Mouse (Mus musculus) naive thymus-derived CD4-positive, alpha-beta T cell, adult 2 months (primary cell): ENCODE measurements around the gene Rars.
"Not testable (repeated sequence)": the region's sequence is repeated elsewhere in the genome, so short reads cannot be mapped to it uniquely, and the experiment has no call there.

ENCODE experiments used
- DNase-seq: peaks from one replicate; pipeline ENCODE4 v3.0.0-alpha.2; 2011; ENCODE audit warnings: low read depth

Rars gene

DNA sequence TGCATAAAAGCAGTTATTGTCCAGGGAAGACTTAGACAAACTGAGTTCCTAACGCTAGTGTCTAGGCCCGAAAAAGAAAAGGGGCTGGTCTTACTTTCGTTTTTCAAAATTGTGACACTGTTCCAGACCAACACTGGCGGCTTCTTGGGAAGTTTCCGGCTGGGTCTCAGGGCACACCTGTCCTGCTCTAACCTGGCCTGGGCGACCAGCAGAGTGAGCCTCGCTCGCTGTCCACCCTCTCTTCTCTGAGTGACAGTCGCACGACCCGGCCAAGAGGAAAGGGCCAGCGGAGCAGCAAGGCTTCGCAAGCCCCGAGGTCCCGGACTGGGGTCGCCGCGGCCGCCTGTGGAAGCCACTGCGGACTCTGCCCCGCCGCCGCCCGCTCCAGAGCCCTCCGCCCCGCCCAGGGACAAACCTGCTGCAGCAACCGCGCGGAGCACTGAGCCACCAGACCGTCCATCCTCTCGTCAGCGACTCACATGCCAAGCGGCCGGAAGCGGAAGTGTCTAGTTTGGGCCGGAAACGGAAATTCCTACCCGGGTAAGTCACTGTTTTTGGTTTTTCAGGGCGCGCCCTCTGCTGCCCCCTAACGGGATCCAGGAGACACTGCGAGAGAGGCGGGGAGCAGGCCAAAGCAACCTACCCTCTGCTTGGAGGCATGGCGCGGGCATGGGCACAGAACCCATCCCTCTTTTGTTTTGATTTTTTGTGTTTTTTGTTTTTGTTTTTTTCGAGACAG lies at the start of gene Rars:
Gene Rars, minus strand, starts transcription at position 485 of the 739 bp plus-strand sequence.
- peak; percentile 96 for DNase-seq

DNA sequence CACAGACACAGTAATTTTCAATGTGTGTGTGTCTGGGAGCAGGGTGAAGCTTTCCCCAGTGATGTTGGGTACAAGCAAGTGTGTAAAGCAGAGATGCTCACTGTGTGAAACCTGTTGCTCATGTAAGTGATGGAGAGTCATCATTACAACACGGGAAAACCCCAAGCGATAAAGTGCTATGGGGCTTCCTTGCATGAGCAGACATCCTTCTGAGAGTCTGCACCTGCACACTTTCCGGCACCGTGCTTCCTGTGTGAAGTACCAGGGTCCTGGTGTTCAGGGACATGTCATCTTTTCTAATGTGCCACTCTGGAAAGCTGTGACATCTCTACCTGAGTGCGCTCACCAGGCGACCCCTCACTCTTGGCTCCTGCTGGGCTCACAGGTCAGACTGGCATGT lies 48.5 kb upstream of the Rars start:
- no peak for DNase-seq

DNA sequence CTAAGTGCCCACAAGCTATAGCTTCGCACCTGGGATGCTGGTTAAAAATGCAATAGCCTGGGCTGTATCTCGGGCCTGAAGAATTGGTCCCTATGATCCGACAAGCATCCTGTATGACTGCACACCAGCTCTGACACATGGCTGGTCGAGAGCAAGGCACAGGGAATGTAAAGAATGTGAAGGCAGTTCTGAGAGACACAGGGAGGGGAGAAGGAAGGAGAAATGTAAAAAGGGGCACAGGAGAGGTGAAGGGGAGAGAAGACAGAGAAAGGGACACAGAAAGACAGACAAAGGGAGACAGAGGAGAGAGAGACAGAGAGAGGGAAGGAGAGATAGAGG lies 44.2 kb upstream of the Rars start:
- no peak for DNase-seq

DNA sequence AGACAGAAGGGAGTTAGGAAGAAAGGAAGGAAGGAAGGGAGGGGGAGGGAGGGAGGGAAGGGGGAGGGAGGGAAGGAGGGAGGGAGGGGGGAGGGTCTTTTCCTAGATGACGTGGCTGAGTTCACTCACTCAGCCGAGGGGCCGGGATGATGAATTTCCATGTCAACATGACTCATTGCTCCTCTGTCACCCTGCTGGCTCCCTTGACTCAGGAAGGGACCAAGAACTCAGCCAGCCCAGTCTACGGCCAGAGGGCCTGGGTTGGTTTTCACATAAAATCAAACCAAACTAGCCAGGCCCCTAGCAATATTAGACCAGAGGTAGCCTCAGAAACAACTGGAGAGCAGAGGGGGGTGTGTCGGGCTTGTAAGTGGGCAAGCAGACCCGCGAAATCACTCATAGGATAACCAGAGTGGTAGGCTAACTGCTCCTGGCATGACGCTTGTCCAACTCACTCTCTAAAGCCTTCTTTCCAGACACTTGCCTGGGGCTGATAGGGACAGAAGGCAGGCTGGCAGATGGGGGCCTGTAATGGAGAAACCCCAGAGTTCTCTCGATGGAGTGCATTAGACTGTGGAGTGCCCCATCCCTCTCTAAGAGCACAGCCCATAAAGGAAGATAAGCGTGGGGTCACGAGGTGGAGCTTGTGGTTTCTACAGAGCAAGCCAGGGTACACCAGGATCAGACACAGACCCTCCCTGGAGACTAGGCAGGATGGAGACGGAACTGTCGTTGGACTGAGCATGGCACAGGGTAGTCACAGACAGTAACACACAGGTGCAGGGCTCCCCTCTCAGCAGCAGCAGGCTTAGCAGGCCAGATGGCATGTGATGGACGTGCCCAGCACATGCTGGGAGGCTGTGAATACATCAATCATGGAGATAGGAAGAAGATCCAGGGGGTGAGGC lies 43.6 kb upstream of the Rars start:
- DNase-seq, result no peak

DNA sequence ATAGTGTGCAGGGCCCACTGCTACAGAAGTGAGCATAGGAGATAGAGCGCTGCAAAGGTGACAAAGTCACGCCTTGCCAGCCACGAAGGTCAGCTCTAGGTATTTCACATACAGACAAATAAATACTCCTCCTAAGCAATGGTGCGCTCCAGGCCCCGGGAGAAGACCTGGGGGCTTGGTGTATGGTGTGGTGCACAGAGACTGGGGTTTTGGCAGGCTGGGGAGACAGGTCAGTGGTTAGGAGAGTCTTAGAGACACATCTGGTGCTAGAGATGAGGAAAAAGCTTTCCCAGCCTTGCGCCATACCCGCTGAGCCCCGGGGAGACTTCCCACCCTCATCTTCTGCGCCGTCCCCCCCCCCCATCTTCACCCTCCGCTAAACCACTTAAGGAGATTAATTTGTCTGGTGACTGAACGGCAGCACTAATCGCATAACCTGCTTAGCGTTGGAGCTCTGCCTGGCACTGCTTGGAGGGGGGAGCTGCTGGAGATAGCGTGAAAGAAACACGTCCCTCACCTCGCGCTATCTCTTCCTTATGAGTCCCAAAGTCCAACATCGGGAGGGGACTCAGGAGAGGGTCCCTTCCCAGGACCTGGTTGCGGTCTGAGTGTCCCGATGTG lies 39.4 kb upstream of the Rars start:
- DNase-seq, result no peak

DNA sequence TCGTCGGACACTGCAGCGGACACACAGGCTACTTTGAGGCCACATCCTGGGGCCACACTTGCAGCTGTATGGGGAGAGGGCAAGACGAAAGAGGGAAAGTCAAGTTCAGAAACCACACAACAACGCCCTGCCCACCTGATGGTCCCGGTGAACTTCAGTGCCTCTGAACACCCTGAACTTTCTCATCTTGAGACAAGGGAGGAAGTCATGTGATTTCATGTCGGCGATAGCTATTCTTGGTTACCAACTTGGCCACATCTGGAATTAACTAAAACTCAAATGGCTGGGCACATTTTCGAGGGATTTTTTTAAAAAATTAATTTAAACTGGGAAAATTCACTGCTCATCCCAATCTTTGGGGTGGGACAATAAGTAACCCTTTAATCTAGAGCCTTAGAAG lies 36.7 kb upstream of the Rars start:
- no peak for DNase-seq

DNA sequence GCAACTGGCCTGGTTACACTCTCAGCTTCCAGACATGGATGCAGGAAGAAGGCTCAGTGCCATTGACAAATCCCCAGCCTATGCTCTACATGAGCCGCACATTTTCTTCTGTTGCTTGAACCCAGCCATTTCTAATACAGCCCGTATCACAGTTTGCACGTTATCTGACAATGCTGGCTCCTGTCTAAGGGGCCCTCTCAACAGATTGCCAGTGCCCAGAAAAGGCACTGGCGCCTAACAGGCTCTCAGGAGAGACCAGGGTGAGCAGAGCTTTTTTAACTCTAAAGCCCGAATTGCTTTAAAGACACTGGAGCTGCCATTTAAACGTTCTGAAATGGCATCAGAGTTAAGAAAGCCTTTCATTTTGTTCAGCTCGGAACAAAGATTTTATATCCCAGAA lies 31.8 kb upstream of the Rars start:
- DNase-seq, result no peak

DNA sequence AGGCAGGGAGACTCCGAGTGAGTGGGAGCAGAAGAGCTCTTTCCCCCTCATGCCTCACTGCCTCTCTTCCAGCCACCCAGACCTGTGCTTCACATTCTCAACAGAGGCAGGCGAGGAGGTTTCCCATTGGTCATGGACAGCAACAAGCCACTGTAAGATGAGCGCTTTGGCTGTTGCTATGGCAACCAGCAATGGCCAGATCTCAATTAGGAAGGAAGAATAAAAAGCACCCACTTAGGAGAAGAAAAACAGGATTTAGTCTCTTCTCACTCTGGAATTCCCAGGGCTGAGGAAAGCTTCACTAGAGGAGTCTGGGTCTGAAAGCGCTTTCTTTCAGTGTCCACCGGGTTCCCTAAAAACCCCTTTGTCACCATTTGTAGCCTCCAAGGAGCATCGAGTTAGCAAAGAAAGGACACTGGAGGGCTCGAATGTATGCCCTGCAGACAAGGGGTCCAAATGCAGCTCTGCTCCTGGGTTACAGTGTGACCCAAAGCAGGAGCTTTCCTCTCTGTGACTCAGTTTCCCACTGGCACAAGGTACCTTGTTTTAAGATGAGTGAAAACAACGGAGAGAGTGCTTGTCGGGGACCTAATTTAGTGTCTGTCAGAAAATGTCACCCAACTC lies 30.8 kb upstream of the Rars start:
- DNase-seq, result no peak

DNA sequence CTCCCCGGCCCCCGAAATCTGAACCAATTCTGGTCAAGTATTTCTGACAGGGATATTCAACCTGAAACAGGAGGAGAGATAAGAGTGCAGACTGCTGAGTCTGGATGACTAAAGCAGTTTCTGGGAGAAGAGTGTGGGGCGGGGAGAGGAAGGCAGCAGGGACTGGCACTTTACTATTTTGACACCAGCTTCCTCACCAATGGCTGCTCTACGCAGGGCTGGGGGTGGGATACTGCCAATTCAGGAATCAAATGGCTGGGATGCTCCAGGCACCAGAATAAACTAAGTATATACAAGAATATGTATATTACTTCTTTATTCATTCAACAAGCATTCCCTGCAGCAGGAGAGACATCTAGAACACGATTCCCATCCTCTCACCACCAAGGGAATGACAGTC lies 29.3 kb upstream of the Rars start:
- no peak for DNase-seq

DNA sequence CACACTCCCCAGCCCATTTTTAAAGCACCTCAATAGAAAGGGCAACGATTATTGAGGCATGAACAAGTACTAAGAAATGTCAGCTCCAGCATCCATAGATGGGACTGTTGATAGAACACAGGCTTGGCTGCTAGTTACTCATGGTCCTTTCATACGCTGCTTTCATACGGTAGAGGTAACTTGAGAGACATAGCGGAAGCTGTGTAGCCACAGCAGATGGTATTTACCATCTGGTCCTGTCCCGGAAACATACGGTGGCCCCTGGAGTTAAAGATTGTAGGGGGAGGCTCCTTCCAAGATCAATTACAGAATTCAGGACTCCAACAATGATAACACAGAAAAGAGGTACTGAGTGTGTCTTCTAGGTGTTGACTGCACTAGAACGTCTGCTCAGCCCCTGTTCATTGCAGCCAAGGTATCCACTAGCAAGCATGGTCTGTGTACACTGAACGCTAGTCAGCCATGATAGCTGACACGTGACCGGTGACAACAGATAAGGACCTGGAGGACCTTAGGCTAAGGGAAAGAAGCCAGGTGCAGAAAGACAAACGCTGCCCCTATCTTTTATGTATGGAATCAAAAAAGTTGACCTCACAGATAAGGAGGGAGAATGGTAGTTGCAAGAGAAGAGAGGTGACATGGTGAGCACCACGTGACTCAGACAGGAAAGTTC lies 23.2 kb upstream of the Rars start:
- no peak for DNase-seq

DNA sequence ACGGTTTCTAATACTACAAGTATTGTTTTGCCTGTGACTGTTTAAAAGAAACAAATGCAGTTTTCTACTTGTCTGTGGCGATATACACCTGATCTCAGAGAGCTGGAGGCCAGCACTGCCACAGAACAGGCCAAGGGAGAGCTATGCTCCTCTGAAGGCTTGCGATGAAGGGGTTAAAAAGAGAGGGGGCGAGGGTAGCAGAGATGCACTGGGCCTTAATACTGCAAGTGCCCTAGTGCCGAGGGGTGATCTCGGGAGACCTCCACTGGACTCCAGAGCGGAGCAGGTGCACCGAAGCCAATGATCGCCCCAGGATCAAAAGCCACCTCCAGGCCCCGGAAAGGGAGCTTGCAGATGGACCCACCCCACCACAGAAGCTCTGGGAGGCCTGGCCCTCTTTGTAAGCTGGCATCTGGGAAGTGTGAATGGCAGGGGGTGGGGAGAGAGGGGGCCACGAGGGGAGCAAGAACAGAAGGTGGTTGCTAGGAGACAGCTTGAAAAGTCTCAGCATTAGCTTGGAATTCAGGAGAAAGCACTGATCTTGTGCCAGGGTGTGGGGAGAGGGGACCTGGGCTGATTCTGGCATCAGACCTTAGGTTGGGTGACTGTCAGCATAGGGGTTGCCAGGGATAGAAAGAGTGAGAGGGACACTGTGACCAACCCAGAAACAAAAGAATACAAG lies 22.2 kb upstream of the Rars start:
- no peak for DNase-seq

DNA sequence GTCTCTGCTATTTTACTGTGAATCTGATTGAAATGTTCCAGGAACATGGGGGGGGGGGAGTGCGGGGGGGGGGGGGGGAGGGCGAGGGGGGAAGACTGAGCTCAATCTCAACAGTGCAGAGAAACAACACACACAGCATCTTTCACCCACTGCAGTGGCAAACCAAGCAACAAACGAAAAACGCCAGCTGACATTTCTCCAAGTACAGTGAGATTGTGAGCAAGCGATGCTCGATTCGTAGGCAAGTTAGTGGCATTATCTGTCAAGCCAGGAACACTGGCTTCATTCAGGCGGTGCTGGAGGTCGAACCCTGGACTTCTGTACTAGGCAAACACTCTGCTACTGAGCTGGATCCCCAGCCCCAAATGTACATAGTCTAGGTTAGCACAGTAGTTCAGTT lies 21.3 kb upstream of the Rars start:
- no peak for DNase-seq

DNA sequence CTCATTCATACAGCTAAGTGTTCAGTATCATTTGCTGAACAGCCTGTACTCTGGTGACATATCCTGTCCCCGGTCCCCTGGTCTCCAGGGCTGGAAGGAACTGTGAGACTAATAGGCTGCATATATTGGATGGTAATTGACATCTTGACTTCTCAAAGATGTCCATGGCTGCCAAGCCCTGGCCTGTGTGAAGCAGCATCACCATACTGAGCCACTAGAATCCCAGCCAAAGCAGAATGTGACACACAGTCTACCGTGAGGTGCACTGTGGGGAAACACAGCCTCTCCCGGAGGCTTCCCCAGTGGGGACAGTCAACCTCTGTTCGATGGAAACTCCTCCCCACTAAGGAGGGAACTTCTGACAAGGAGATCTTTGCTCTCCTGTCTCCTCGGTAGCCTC lies 20.6 kb upstream of the Rars start:
- no peak for DNase-seq

DNA sequence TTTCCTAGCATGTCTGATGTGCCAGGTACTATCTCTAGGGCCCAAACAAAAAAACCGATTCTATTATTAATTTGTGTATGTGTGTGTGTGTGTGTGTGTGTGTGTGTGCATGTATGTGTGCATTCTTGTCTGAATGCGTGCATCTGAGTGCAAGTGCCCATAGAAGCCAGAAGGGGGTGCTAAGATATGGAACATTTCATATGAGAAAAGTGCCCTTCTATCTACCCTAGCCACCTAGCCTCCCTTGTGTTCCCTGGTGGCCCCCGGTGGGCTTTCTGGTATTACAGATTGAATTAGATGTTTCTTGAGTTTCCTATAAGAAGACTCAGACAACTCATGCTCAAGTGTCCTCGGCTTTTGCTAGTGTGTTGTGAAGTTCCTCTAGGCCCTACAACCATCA lies 19.3 kb upstream of the Rars start:
- DNase-seq, result no peak

DNA sequence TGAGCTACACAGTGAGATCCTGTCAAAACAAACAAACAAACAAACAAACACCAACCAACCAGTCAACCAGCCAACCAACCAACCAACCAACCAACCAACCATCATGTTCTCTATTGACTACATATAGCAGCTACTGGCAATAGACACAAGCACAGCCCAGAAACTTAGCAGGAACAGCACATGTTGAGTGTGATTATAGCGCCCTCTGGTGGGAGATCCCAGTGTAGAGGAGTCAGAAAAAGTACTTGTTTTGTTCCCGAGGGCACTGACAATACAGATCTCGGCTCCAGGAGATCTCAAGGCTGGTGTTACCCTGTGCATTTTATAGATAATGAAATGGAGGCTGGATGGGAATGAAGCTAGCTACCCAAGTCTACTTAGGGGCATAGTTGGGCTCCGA lies 18.4 kb upstream of the Rars start:
- DNase-seq, result peak; percentile 68

DNA sequence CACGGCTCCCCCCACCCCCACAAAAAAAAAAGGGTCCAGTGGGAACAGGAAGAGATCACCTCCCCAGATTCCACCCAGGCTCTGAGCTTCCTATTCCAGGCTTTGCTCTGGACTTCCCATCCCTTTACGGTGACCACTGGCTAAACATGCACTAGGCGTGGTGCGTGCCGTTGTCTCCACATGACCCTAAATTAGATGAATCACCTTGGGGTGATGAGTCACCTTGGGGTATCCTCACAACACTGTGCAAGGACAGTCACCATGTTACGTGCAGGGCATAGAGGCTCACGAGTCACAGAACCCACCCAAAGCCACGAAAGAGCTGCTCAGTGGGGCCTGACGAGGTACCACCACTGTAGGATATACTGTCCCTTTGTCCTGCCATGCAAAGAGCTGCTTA lies 10.0 kb upstream of the Rars start:
- DNase-seq, result no peak

DNA sequence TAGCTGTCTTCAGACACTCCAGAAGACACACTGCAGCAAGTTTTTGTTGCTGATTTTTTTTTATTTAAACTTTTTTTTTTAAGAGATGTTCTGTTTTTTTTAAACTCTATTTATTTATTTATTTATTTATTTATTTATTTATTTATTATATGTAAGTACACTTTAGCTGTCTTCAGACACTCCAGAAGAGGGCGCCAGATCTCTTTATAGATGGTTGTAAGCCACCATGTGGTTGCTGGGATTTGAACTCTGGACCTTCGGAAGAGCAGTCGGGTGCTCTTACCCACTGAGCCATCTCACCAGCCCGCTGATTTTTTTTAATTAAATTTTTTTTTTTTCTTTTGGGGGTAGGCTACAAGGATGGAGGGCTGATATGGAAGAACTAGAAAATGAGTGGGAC lies 8.3 kb upstream of the Rars start:
- not testable (repeated sequence) for DNase-seq

DNA sequence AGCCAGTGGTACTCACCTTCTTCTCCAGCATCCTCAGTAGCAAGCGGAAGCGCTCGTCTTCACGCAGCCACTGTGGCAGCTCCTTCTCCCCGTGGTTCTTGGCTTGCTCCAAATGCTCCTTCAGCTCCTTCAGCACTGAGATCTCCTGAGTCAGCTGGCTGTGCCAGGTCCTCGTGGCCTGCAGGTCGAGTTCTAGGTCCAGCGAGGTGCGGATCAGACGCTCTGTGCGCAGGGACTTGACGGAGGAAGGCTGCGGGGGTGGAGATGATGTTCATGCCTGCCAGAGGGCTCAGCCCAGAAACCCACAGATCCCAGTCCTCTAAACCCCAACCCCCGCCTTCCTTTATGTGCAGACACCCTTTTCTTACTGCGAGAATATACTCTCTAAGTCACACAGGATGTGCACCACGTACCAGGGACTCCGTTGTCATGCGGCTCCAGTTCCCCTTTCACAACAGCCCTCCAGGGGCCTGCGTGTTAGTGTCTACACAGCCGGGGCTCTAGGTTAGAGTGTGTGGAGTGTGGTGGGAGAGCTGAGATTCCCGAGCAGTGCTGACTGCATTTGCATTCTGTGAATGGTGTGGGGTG lies 7.5 kb upstream of the Rars start:
- peak; percentile 56 for DNase-seq

DNA sequence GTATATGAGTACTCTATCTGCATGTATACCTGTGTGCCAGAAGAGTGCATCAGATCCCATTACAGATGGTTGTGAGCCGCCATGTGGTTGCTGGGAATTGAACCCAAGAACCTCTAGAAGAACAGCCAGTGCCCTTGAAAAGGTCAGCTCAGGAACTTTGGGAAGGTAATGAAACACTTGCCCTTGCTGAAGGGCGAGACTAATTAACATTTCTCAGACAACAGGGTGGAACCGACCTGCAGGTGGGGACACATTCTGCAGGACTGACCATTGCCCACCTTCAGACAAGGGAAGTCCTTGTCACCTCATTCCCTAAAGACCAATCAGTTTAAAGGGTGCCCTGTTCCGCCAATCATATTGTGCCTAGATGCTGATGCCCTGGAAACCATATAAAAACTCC lies 6.5 kb upstream of the Rars start:
- not testable (repeated sequence) for DNase-seq

DNA sequence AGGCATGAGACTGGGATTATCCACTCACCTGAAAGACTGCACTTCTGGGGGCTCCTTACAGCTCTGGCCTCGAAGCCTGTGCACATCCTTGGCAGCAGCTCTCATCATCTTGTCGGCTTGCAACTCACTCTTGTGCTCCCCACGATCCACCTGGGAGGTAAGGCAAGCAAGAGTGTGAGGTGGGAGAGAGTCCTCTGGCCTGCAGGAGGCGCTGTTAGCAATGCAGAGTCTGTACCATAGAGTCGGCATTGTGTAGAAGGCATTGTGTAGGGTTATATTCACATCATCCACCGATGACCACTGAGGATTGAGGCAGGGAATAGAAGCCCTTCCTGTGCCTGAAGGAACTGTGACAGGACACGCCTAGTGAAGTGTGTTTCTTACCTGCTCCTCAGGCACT lies 6.0 kb upstream of the Rars start:
- DNase-seq, result peak; percentile 44
